Mouse (Mus musculus): ENCODE results near the gene Eprs. TPM values are rescaled to one million over a fixed set of nuclear protein-coding genes. Genes with fewer than 3 reads are reported as not detected.

Eprs gene
- polyA plus RNA-seq, 1 experiment from 2014 or later = 123 TPM

- Histone ChIP-seq H3K36me3 (ENCODE audit: control insufficient read depth, insufficient read depth, low read length) (peaks cover 42% of the 10 kb centered on the region), H3K4me3 (ENCODE audit: low read length) (no peak overlapping the region), H3K27me3 (ENCODE audit: control insufficient read depth, insufficient read depth, low read depth, low read length) (no peaks in the 10 kb centered on the region), H3K4me1 (replicated peaks; ENCODE audit: control insufficient read depth, insufficient read depth, low read length) (no peaks in the 10 kb centered on the region), H3K27ac (ENCODE audit: low read length) (no peak overlapping the region), H3K4me2 (ENCODE audit: low read depth, low read length) (no peak overlapping the region), H3K9me3 (ENCODE audit: control insufficient read depth, low read length) (no peaks in the 10 kb centered on the region), H3K9ac (ENCODE audit: low read length) (no peak overlapping the region)
- no peak for ATAC-seq (ENCODE audit: low read depth)
- WGBS = 89% methylated on average over 5 of the region's 5 CpGs
Observed at GRCm38 (mm10) chr1:185401615-185402014, 38.8 kb downstream of the Eprs start.

GRCm38 (mm10) chr1:185404021-185404420 is 41.2 kb downstream of the Eprs start:
- ATAC-seq (ENCODE audit: low read depth) = no peak
- Histone ChIP-seq H3K9me3 (ENCODE audit: control insufficient read depth, low read length) (no peaks in the 10 kb centered on the region), H3K9ac (ENCODE audit: low read length) (no peak overlapping the region), H3K36me3 (ENCODE audit: control insufficient read depth, insufficient read depth, low read length) (peaks cover 41% of the 10 kb centered on the region), H3K4me2 (ENCODE audit: low read depth, low read length) (no peak overlapping the region), H3K27me3 (ENCODE audit: control insufficient read depth, insufficient read depth, low read depth, low read length) (no peaks in the 10 kb centered on the region), H3K4me3 (ENCODE audit: low read length) (no peak overlapping the region), H3K4me1 (replicated peaks; ENCODE audit: control insufficient read depth, insufficient read depth, low read length) (no peaks in the 10 kb centered on the region), H3K27ac (ENCODE audit: low read length) (no peak overlapping the region)
- WGBS = 30% methylated on average over 2 of the region's 2 CpGs

GRCm38 (mm10) chr1:185405921-185406320 is 43.1 kb downstream of the Eprs start:
- no peak overlapping the region for H3K4me2 ChIP-seq (ENCODE audit: low read depth, low read length)
- WGBS = 84% methylated on average over 10 of the region's 10 CpGs
- no peak overlapping the region for H3K4me3 ChIP-seq (ENCODE audit: low read length)
- no peak for ATAC-seq (ENCODE audit: low read depth)
- no peaks in the 10 kb centered on the region for H3K9me3 ChIP-seq (ENCODE audit: control insufficient read depth, low read length)
- no peak overlapping the region for H3K9ac ChIP-seq (ENCODE audit: low read length)
- H3K27me3 ChIP-seq (ENCODE audit: control insufficient read depth, insufficient read depth, low read depth, low read length) = no peaks in the 10 kb centered on the region
- no peak overlapping the region for H3K27ac ChIP-seq (ENCODE audit: low read length)
- no peaks in the 10 kb centered on the region for H3K4me1 ChIP-seq (replicated peaks; ENCODE audit: control insufficient read depth, insufficient read depth, low read length)
- H3K36me3 ChIP-seq (ENCODE audit: control insufficient read depth, insufficient read depth, low read length) = peaks cover 36% of the 10 kb centered on the region

GRCm38 (mm10) chr1:185409831-185410230 is 47.0 kb downstream of the Eprs start:
- Histone ChIP-seq H3K9me3 (ENCODE audit: control insufficient read depth, low read length) (no peaks in the 10 kb centered on the region), H3K4me3 (ENCODE audit: low read length) (no peak overlapping the region), H3K4me1 (replicated peaks; ENCODE audit: control insufficient read depth, insufficient read depth, low read length) (no peaks in the 10 kb centered on the region), H3K4me2 (ENCODE audit: low read depth, low read length) (no peak overlapping the region), H3K9ac (ENCODE audit: low read length) (no peak overlapping the region), H3K27ac (ENCODE audit: low read length) (no peak overlapping the region), H3K27me3 (ENCODE audit: control insufficient read depth, insufficient read depth, low read depth, low read length) (no peaks in the 10 kb centered on the region), H3K36me3 (ENCODE audit: control insufficient read depth, insufficient read depth, low read length) (peaks cover 33% of the 10 kb centered on the region)
- 77% methylated on average over 3 of the region's 3 CpGs for WGBS
- ATAC-seq (ENCODE audit: low read depth) = no peak

GRCm38 (mm10) chr1:185418011-185418410 is 55.2 kb downstream of the Eprs start:
- Histone ChIP-seq H3K9me3 (ENCODE audit: control insufficient read depth, low read length) (no peaks in the 10 kb centered on the region), H3K27ac (ENCODE audit: low read length) (no peak overlapping the region), H3K4me3 (ENCODE audit: low read length) (no peak overlapping the region), H3K4me1 (replicated peaks; ENCODE audit: control insufficient read depth, insufficient read depth, low read length) (no peaks in the 10 kb centered on the region), H3K4me2 (ENCODE audit: low read depth, low read length) (no peak overlapping the region), H3K9ac (ENCODE audit: low read length) (no peak overlapping the region), H3K36me3 (ENCODE audit: control insufficient read depth, insufficient read depth, low read length) (peaks cover 35% of the 10 kb centered on the region), H3K27me3 (ENCODE audit: control insufficient read depth, insufficient read depth, low read depth, low read length) (no peaks in the 10 kb centered on the region)
- no peak for ATAC-seq (ENCODE audit: low read depth)
- 90% methylated on average over 9 of the region's 9 CpGs for WGBS

GRCm38 (mm10) chr1:185419805-185420204 is 57.0 kb downstream of the Eprs start:
- no peak for ATAC-seq (ENCODE audit: low read depth)
- H3K4me2 ChIP-seq (ENCODE audit: low read depth, low read length) = no peak overlapping the region
- no peaks in the 10 kb centered on the region for H3K27me3 ChIP-seq (ENCODE audit: control insufficient read depth, insufficient read depth, low read depth, low read length)
- H3K9ac ChIP-seq (ENCODE audit: low read length) = no peak overlapping the region
- 88% methylated on average over 5 of the region's 5 CpGs for WGBS
- no peak overlapping the region for H3K27ac ChIP-seq (ENCODE audit: low read length)
- no peak overlapping the region for H3K4me3 ChIP-seq (ENCODE audit: low read length)
- no peaks in the 10 kb centered on the region for H3K4me1 ChIP-seq (replicated peaks; ENCODE audit: control insufficient read depth, insufficient read depth, low read length)
- H3K36me3 ChIP-seq (ENCODE audit: control insufficient read depth, insufficient read depth, low read length) = peaks cover 35% of the 10 kb centered on the region
- H3K9me3 ChIP-seq (ENCODE audit: control insufficient read depth, low read length) = no peaks in the 10 kb centered on the region

- Histone ChIP-seq H3K9ac (ENCODE audit: low read length) (no peak overlapping the region), H3K4me3 (ENCODE audit: low read length) (no peak overlapping the region), H3K27me3 (ENCODE audit: control insufficient read depth, insufficient read depth, low read depth, low read length) (no peaks in the 10 kb centered on the region), H3K4me2 (ENCODE audit: low read depth, low read length) (no peak overlapping the region), H3K36me3 (ENCODE audit: control insufficient read depth, insufficient read depth, low read length) (peaks cover 37% of the 10 kb centered on the region), H3K4me1 (replicated peaks; ENCODE audit: control insufficient read depth, insufficient read depth, low read length) (no peaks in the 10 kb centered on the region), H3K9me3 (ENCODE audit: control insufficient read depth, low read length) (no peaks in the 10 kb centered on the region), H3K27ac (ENCODE audit: low read length) (no peak overlapping the region)
- ATAC-seq (ENCODE audit: low read depth) = no peak
- 84% methylated on average over 6 of the region's 6 CpGs for WGBS
Observed at GRCm38 (mm10) chr1:185420776-185421175, 57.9 kb downstream of the Eprs start.

- peaks cover 27% of the 10 kb centered on the region for H3K36me3 ChIP-seq (ENCODE audit: control insufficient read depth, insufficient read depth, low read length)
- no peak overlapping the region for H3K4me2 ChIP-seq (ENCODE audit: low read depth, low read length)
- no peak overlapping the region for H3K4me3 ChIP-seq (ENCODE audit: low read length)
- 92% methylated on average over 5 of the region's 5 CpGs for WGBS
- H3K27me3 ChIP-seq (ENCODE audit: control insufficient read depth, insufficient read depth, low read depth, low read length) = no peaks in the 10 kb centered on the region
- H3K27ac ChIP-seq (ENCODE audit: low read length) = no peak overlapping the region
- no peaks in the 10 kb centered on the region for H3K4me1 ChIP-seq (replicated peaks; ENCODE audit: control insufficient read depth, insufficient read depth, low read length)
- no peak for ATAC-seq (ENCODE audit: low read depth)
- no peak overlapping the region for H3K9ac ChIP-seq (ENCODE audit: low read length)
- no peaks in the 10 kb centered on the region for H3K9me3 ChIP-seq (ENCODE audit: control insufficient read depth, low read length)
Observed at GRCm38 (mm10) chr1:185426583-185426982, 63.7 kb downstream of the Eprs start.

- Histone ChIP-seq H3K4me3 (ENCODE audit: low read length) (no peak overlapping the region), H3K4me2 (ENCODE audit: low read depth, low read length) (no peak overlapping the region), H3K4me1 (replicated peaks; ENCODE audit: control insufficient read depth, insufficient read depth, low read length) (no peaks in the 10 kb centered on the region), H3K27me3 (ENCODE audit: control insufficient read depth, insufficient read depth, low read depth, low read length) (no peaks in the 10 kb centered on the region), H3K9ac (ENCODE audit: low read length) (no peak overlapping the region), H3K36me3 (ENCODE audit: control insufficient read depth, insufficient read depth, low read length) (peaks cover 20% of the 10 kb centered on the region), H3K9me3 (ENCODE audit: control insufficient read depth, low read length) (no peaks in the 10 kb centered on the region), H3K27ac (ENCODE audit: low read length) (no peak overlapping the region)
- WGBS = 91% methylated on average over 5 of the region's 5 CpGs
- ATAC-seq (ENCODE audit: low read depth) = no peak
Observed at GRCm38 (mm10) chr1:185430488-185430887, 67.6 kb downstream of the Eprs start.

All from lung, embryonic 16.5 days (tissue).